Mouse (Mus musculus): Measurements from ENCODE around the gene Fdxr.

GRCm38 (mm10) chr11:115298160-115298559 lies 21.3 kb upstream of the Fdxr start:
- TF ChIP-seq POLR2A (IDR thresholded peaks at IDR 0.05; ENCODE audit: insufficient read depth, low read length) (no peak), CTCF (IDR thresholded peaks at IDR 0.05; ENCODE audit: low read depth, low read length) (no peak)
